Mouse (Mus musculus): ENCODE measurements around the gene Cyp2e1.
"Not testable (repeated sequence)": the region's sequence is repeated elsewhere in the genome, so short reads cannot be mapped to it uniquely, and the experiment has no call there.

The Cyp2e1 gene

GRCm38 (mm10) chr7:140763447-140764020, at the start of gene Cyp2e1:
Cyp2e1 (plus strand) TSS chr7:140763739.
- ATAC-seq (ENCODE audit: low TSS enrichment) = no peak

- peak; percentile 50 for ATAC-seq (ENCODE audit: low TSS enrichment)
Observed at GRCm38 (mm10) chr7:140717155-140718055, 46.1 kb upstream of the Cyp2e1 start.

GRCm38 (mm10) chr7:140721095-140721494, 42.4 kb upstream of the Cyp2e1 start:
- no peak for ATAC-seq (ENCODE audit: low TSS enrichment)

GRCm38 (mm10) chr7:140725558-140725957, 38.0 kb upstream of the Cyp2e1 start:
- ATAC-seq (ENCODE audit: low TSS enrichment) = no peak

- 0 out of 2 replicates have a peak, but pooled peaks have one; percentile 64 for ATAC-seq (ENCODE audit: low TSS enrichment)
Observed at GRCm38 (mm10) chr7:140733162-140733561, 30.4 kb upstream of the Cyp2e1 start.

- ATAC-seq (ENCODE audit: low TSS enrichment) = no peak
Observed at GRCm38 (mm10) chr7:140747402-140747801, 16.1 kb upstream of the Cyp2e1 start.

GRCm38 (mm10) chr7:140748116-140748826, 15.3 kb upstream of the Cyp2e1 start:
- ATAC-seq (ENCODE audit: low TSS enrichment) = no peak

GRCm38 (mm10) chr7:140748827-140749160, 14.7 kb upstream of the Cyp2e1 start:
- ATAC-seq (ENCODE audit: low TSS enrichment) = no peak

- ATAC-seq (ENCODE audit: low TSS enrichment) = no peak
Observed at GRCm38 (mm10) chr7:140754556-140754955, 9.0 kb upstream of the Cyp2e1 start.

GRCm38 (mm10) chr7:140756151-140756854, 7.2 kb upstream of the Cyp2e1 start:
- no peak for ATAC-seq (ENCODE audit: low TSS enrichment)

- no peak for ATAC-seq (ENCODE audit: low TSS enrichment)
Observed at GRCm38 (mm10) chr7:140760647-140761046, 2.9 kb upstream of the Cyp2e1 start.

GRCm38 (mm10) chr7:140765391-140765790, 1.9 kb downstream of the Cyp2e1 start:
- not testable (repeated sequence) for ATAC-seq (ENCODE audit: low TSS enrichment)

GRCm38 (mm10) chr7:140765888-140766739, 2.6 kb downstream of the Cyp2e1 start:
- ATAC-seq (ENCODE audit: low TSS enrichment) = 0 out of 2 replicates have a peak, but pooled peaks have one; percentile 34

- no peak for ATAC-seq (ENCODE audit: low TSS enrichment)
Observed at GRCm38 (mm10) chr7:140780548-140780947, 17.0 kb downstream of the Cyp2e1 start.

- no peak for ATAC-seq (ENCODE audit: low TSS enrichment)
Observed at GRCm38 (mm10) chr7:140787406-140788052, 24.0 kb downstream of the Cyp2e1 start, which contains the start of gene Syce1. Syce1 (minus strand) TSS chr7:140787852.

GRCm38 (mm10) chr7:140788053-140788435, 24.5 kb downstream of the Cyp2e1 start:
- no peak for ATAC-seq (ENCODE audit: low TSS enrichment)

- ATAC-seq (ENCODE audit: low TSS enrichment) = no peak
Observed at GRCm38 (mm10) chr7:140793541-140793940, 30.0 kb downstream of the Cyp2e1 start.

GRCm38 (mm10) chr7:140797619-140798018, 34.1 kb downstream of the Cyp2e1 start:
- no peak for ATAC-seq (ENCODE audit: low TSS enrichment)

GRCm38 (mm10) chr7:140798212-140798611, 34.7 kb downstream of the Cyp2e1 start:
- no peak for ATAC-seq (ENCODE audit: low TSS enrichment)

GRCm38 (mm10) chr7:140802629-140803028, 39.1 kb downstream of the Cyp2e1 start:
- ATAC-seq (ENCODE audit: low TSS enrichment) = no peak

Measured in frontal cortex, adult (tissue).